Mouse (Mus musculus) hindbrain, embryonic 15.5 days (tissue): Measurements from ENCODE around the gene Dpagt1. TPM values are rescaled to one million over a fixed set of nuclear protein-coding genes. Genes with fewer than 3 reads are reported as not detected.

ENCODE experiments used
- ATAC-seq: fragments of 200-750 bp; cut with Nextera tagmentation; 2 replicates; pipeline ENCODE4 v1.8.0; 2017; ENCODE audit warnings: low read depth, moderate number of reproducible peaks, moderate TSS enrichment; ENCODE audit not compliant: low FRiP score
- H3K27ac ChIP-seq: fragments of 300-500 bp; sonication (generic); replicated peaks from 2 replicates; pipeline ENCODE4 v1.5.1; 2015; ENCODE audit warnings: mild to moderate bottlenecking, inconsistent platforms
- H3K27me3 ChIP-seq: fragments of 300-500 bp; sonication (generic); 2 replicates; pipeline ENCODE4 v1.6.1; 2015; ENCODE audit warnings: control low read depth, inconsistent platforms
- H3K36me3 ChIP-seq: fragments of 300-500 bp; sonication (generic); 2 replicates; pipeline ENCODE4 v1.6.1; 2015; ENCODE audit warnings: control low read depth, inconsistent platforms
- H3K4me1 ChIP-seq: fragments of 300-500 bp; sonication (generic); replicated peaks from 2 replicates; pipeline ENCODE4 v1.6.1; 2015; ENCODE audit warnings: control low read depth, inconsistent platforms
- H3K4me2 ChIP-seq: fragments of 300-500 bp; sonication (generic); 2 replicates; pipeline ENCODE4 v1.6.1; 2015; ENCODE audit warnings: moderate library complexity, mild to moderate bottlenecking, inconsistent platforms
- H3K4me3 ChIP-seq: fragments of 300-500 bp; sonication (generic); 2 replicates; pipeline ENCODE4 v1.5.1; 2015; ENCODE audit warnings: mild to moderate bottlenecking, inconsistent platforms
- H3K9ac ChIP-seq: fragments of 300-500 bp; sonication (generic); 2 replicates; pipeline ENCODE4 v1.6.1; 2015; ENCODE audit warnings: inconsistent platforms
- H3K9me3 ChIP-seq: fragments of 300-500 bp; sonication (generic); 2 replicates; pipeline ENCODE4 v1.6.1; 2016; ENCODE audit warnings: control low read depth, inconsistent platforms
- WGBS: fragments of 180-500 bp; shearing (Covaris S2); methylation state at CpG from one replicate; pipeline ENCODE4 v1.1.7; 2015; 5-methylcytosine and 5-hydroxymethylcytosine counted together
- polyA plus RNA-seq: library from polyadenylated mRNA; unstranded; fragments of >200 nt; fragmentation: Nextera tagmentation; extraction: Ambion mirVana; gene quantifications from 2 replicates; pipeline ENCODE4 v1.2.1, GENCODE M21; 2015

The Dpagt1 gene
- polyA plus RNA-seq, 1 experiment from 2014 or later, result 38.7 TPM

DNA sequence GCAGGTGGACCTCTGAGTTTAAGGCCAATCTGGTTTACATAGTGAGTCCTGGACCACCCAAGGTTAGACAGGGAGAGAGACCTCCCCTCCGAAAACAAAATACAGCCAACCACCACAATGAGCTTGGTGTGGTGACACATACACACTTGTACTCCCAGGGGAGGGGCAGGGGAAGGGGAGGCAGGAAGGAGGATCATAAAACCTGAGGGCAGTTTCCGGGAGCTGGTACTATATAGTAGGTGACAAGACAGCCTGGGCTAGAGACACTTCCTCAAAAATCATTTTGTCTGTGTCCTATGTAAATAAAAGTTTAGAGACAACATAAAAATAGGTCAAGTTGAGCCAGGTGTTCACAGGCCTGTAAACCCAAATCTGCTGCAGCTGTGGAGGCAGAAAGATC is 18.6 kb upstream of the Dpagt1 start:
- H3K27me3 ChIP-seq, result no peaks in the 10 kb centered on the region
- no peak overlapping the region for H3K4me3 ChIP-seq
- H3K4me2 ChIP-seq, result no peak overlapping the region
- WGBS, result 89% methylated on average over 2 of the region's 2 CpGs
- peaks cover 8% of the 10 kb centered on the region; the same call in 1 of the 2 replicates for H3K36me3 ChIP-seq
- no peak overlapping the region for H3K9ac ChIP-seq
- no peak for ATAC-seq
- H3K9me3 ChIP-seq, result no peaks in the 10 kb centered on the region
- no peak overlapping the region for H3K27ac ChIP-seq
- peaks cover 14% of the 10 kb centered on the region for H3K4me1 ChIP-seq

GRCm38 (mm10) chr9:44309756-44310155 is 16.1 kb upstream of the Dpagt1 start:
- ATAC-seq, result no peak
- Histone ChIP-seq H3K9ac (no peak overlapping the region), H3K4me1 (peaks cover 7% of the 10 kb centered on the region), H3K4me3 (no peak overlapping the region), H3K27me3 (no peaks in the 10 kb centered on the region), H3K27ac (no peak overlapping the region), H3K4me2 (no peak overlapping the region), H3K36me3 (peaks cover 26% of the 10 kb centered on the region), H3K9me3 (no peaks in the 10 kb centered on the region)
- 66% methylated on average over 3 of the region's 3 CpGs for WGBS

- Histone ChIP-seq H3K4me1 (0 out of 2 replicates have a peak, but pooled peaks cover 5% of the 10 kb centered on the region), H3K9ac (no peak overlapping the region), H3K27me3 (no peaks in the 10 kb centered on the region), H3K4me2 (no peak overlapping the region), H3K36me3 (peaks cover 36% of the 10 kb centered on the region), H3K27ac (peak overlapping the region; percentile 31), H3K9me3 (no peaks in the 10 kb centered on the region), H3K4me3 (no peak overlapping the region)
- WGBS, result 29% methylated on average over 10 of the region's 10 CpGs
- no peak for ATAC-seq
These were observed 15.1 kb upstream of the Dpagt1 start for GRCm38 (mm10) chr9:44310750-44311135.

- H3K9ac ChIP-seq, result no peak overlapping the region
- H3K36me3 ChIP-seq, result peaks cover 40% of the 10 kb centered on the region
- 9% methylated on average over 27 of the region's 27 CpGs for WGBS
- no peaks in the 10 kb centered on the region for H3K9me3 ChIP-seq
- H3K4me1 ChIP-seq, result 0 out of 2 replicates have a peak, but pooled peaks cover 5% of the 10 kb centered on the region
- H3K4me3 ChIP-seq, result no peak overlapping the region
- H3K4me2 ChIP-seq, result peak overlapping the region; percentile 0; the same call in 1 of the 2 replicates
- H3K27ac ChIP-seq, result peak overlapping the region; percentile 31
- ATAC-seq, result no peak
- no peaks in the 10 kb centered on the region for H3K27me3 ChIP-seq
These were observed 14.4 kb upstream of the Dpagt1 start for GRCm38 (mm10) chr9:44311136-44312134.

DNA sequence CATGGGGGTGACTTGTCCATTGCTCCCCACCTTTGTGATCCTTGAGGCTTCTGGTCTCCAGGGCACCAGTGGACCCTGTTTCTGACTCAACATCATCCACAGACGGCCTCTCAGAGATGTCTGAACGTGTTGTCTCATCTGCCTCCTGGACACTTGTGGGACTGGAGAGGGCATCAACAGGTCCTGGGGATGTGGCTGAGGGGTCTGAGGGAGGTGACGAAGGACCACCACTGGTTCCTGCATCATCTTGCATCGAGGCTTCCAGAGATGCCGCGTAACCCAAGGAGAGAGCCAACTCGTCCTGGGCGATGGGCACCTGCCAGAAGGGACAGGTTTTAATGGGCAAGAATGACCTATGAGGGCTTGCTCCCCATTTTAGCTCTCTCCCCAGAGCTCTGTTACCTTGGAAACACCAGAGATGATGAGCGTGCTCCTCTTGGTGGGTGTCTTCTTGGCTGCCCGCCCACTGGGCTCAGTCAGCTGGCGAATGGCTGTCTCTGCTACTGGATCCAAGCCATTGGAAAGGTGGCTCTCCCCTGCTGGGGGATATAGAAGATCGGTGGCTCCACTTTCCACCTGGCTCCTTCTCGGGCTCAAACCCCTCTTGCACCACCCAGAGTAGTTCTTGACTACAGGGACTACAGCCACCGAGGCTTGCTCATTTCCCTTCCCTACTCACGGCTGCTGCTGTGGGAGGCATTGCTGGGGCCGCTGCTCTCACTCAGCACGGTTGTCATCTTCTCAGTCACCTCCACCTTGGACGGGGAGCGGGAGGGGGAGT is 12.2 kb upstream of the Dpagt1 start:
- Histone ChIP-seq H3K9ac (no peak overlapping the region), H3K36me3 (peaks cover 40% of the 10 kb centered on the region), H3K4me1 (peaks cover 24% of the 10 kb centered on the region), H3K27ac (no peak overlapping the region), H3K27me3 (no peaks in the 10 kb centered on the region), H3K4me2 (no peak overlapping the region), H3K4me3 (no peak overlapping the region), H3K9me3 (no peaks in the 10 kb centered on the region)
- WGBS, result 63% methylated on average over 19 of the region's 19 CpGs
- no peak for ATAC-seq

GRCm38 (mm10) chr9:44314257-44314547 is 11.6 kb upstream of the Dpagt1 start:
- Histone ChIP-seq H3K4me2 (no peak overlapping the region), H3K27me3 (no peaks in the 10 kb centered on the region), H3K4me1 (peaks cover 30% of the 10 kb centered on the region), H3K27ac (no peak overlapping the region), H3K9ac (no peak overlapping the region), H3K9me3 (no peaks in the 10 kb centered on the region), H3K36me3 (peaks cover 40% of the 10 kb centered on the region), H3K4me3 (no peak overlapping the region)
- ATAC-seq, result no peak
- WGBS, result 67% methylated on average over 4 of the region's 4 CpGs

DNA sequence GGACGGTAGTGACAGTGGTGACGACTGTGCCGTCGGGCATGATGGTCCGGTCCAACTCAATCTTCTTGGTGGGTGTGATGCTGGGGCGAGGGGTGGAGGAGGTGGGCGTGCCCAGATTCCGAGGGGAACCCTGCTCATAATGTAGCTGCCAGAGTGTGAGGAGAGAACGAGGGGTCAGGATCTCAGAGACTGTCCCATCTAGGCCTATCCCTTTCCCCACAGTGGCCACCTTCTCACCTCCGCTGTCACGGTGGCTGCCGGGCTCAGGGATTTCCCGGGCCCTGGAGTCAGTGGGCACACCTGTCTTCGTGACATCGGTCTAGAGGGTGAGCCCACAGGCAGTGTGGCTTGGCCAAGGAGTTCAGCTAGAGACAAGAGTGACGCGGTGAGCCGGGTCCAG is 10.9 kb upstream of the Dpagt1 start:
- H3K27ac ChIP-seq, result no peak overlapping the region
- H3K36me3 ChIP-seq, result peaks cover 40% of the 10 kb centered on the region
- H3K27me3 ChIP-seq, result no peaks in the 10 kb centered on the region
- no peak overlapping the region for H3K9ac ChIP-seq
- 93% methylated on average over 18 of the region's 18 CpGs for WGBS
- no peak overlapping the region for H3K4me3 ChIP-seq
- no peak for ATAC-seq
- no peaks in the 10 kb centered on the region for H3K9me3 ChIP-seq
- H3K4me1 ChIP-seq, result peaks cover 33% of the 10 kb centered on the region
- H3K4me2 ChIP-seq, result no peak overlapping the region

DNA sequence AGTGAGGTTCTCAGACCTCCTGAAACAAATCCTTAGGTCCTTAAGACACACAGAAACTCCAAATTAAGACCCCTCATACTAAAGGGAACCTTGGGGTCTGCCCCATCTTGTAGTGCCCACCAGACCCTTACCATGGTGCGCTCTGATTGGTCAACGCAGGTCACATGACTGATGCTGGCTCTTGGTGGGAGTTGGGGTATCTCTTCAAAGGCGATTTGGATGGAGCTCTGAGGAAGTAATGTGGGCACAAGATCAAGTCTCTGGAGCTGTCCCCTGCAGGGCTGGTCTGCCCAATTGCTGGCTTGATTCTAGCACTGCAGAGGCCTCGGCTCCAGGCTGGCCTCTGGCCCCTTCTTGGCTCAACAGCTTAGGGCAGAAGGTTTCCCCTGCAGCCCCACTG is 8.4 kb upstream of the Dpagt1 start:
- no peak for ATAC-seq
- 71% methylated on average over 4 of the region's 4 CpGs for WGBS
- no peaks in the 10 kb centered on the region for H3K27me3 ChIP-seq
- H3K9ac ChIP-seq, result no peak overlapping the region
- no peak overlapping the region for H3K27ac ChIP-seq
- H3K4me2 ChIP-seq, result peak overlapping the region; percentile 86
- H3K36me3 ChIP-seq, result peaks cover 35% of the 10 kb centered on the region
- no peaks in the 10 kb centered on the region for H3K9me3 ChIP-seq
- H3K4me3 ChIP-seq, result no peak overlapping the region
- H3K4me1 ChIP-seq, result peaks cover 39% of the 10 kb centered on the region

- Histone ChIP-seq H3K36me3 (peaks cover 27% of the 10 kb centered on the region), H3K9ac (peak overlapping the region; percentile 99), H3K4me1 (peaks cover 39% of the 10 kb centered on the region), H3K4me2 (peak overlapping the region; percentile 86), H3K4me3 (peak overlapping the region; percentile 100), H3K9me3 (no peaks in the 10 kb centered on the region), H3K27me3 (no peaks in the 10 kb centered on the region), H3K27ac (no peak overlapping the region; the same call in 1 of the 2 replicates)
- no peak for ATAC-seq
- 71% methylated on average over 5 of the region's 5 CpGs for WGBS
These were observed 7.6 kb upstream of the Dpagt1 start for GRCm38 (mm10) chr9:44318076-44318825.

GRCm38 (mm10) chr9:44318826-44319095 is 7.1 kb upstream of the Dpagt1 start:
- WGBS, result 33% methylated on average over 3 of the region's 3 CpGs
- ATAC-seq, result no peak
- H3K36me3 ChIP-seq, result peaks cover 23% of the 10 kb centered on the region
- peak overlapping the region; percentile 86 for H3K4me2 ChIP-seq
- H3K9me3 ChIP-seq, result no peaks in the 10 kb centered on the region
- H3K27ac ChIP-seq, result no peak overlapping the region; the same call in 1 of the 2 replicates
- no peaks in the 10 kb centered on the region for H3K27me3 ChIP-seq
- peaks cover 39% of the 10 kb centered on the region for H3K4me1 ChIP-seq
- peak overlapping the region; percentile 100 for H3K4me3 ChIP-seq
- H3K9ac ChIP-seq, result peak overlapping the region; percentile 99

DNA sequence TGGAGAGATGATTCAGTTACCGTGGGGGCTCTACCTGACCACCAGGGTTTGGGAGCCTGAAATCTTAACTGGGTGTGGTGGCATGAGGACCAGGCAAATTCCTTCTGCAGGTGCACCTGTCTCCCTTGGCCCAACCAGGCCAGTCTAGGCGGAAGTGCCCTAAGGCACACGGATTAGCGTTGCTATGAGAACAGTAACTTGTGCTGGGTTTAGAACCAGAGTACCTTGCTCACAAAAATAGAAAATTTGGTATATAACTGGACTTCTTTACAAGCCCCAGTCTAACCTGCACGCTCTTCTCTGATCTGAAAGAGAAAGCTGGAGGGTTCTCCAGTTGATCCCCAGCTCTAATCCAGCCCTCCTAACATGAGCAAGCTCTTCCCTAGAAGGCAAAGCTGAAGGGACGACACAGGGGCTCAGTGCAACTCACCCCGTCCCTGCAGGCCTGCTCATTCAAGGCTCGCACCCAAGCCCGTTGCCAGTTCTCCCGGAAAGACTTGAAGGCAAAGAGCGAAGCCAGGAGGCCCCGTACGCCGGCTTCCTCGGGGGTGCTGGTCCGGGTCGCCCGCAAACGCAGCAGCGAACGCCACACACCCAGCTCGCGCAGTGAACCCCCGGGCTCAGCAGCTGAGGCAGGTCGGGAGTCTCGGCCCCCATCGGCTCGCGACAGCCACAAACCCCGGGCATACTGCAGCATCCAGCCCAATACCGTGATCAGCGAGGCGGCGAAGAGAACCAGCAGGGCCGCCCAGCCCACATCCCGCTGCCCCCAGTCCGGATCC is 6.5 kb upstream of the Dpagt1 start:
- H3K4me2 ChIP-seq, result peak overlapping the region; percentile 86
- no peaks in the 10 kb centered on the region for H3K27me3 ChIP-seq
- peak overlapping the region; percentile 77 for H3K27ac ChIP-seq
- H3K4me3 ChIP-seq, result peak overlapping the region; percentile 100
- H3K36me3 ChIP-seq, result peaks cover 19% of the 10 kb centered on the region
- peak; percentile 3; the same call in 1 of the 2 replicates for ATAC-seq
- H3K9ac ChIP-seq, result peak overlapping the region; percentile 99
- H3K9me3 ChIP-seq, result no peaks in the 10 kb centered on the region
- H3K4me1 ChIP-seq, result peaks cover 34% of the 10 kb centered on the region
- 2% methylated on average over 37 of the region's 37 CpGs for WGBS
